Mouse (Mus musculus) urinary bladder, adult 18-20 months (tissue): ENCODE data around the gene Ntrk3.
A peak's percentile ranks its signal among the peaks of the same experiment; 100 is the strongest.

Experiments used
- DNase-seq, 2 experiments: peaks; one replicate each; pipeline ENCODE4 v3.0.0; 2022; ENCODE audit warnings: low spot score in 2 of 2, mixed read lengths in 2 of 2

The Ntrk3 gene

DNA sequence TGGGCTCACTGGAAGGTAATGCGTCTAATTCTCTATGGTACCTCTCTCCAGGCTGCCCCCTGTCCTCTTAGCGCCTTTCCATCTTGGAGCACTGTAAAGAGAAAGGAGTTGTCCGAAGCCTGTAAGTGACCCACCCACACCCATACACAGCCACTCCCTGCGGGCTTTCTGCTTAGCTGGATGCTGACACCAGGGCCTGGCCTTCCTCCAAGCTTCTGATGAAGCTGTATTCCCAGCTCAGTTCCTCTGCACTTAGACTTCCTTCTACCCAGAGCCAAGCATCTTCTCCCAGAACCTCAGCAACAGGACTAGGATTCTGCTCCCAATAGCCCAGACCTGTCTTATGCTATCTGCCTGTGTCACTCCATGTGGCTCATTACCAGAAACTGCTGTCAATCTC lies 114.1 kb downstream of the Ntrk3 start:
- no peak for DNase-seq

GRCm38 (mm10) chr7:78621115-78621514 lies 116.7 kb downstream of the Ntrk3 start:
- DNase-seq = no peak

DNA sequence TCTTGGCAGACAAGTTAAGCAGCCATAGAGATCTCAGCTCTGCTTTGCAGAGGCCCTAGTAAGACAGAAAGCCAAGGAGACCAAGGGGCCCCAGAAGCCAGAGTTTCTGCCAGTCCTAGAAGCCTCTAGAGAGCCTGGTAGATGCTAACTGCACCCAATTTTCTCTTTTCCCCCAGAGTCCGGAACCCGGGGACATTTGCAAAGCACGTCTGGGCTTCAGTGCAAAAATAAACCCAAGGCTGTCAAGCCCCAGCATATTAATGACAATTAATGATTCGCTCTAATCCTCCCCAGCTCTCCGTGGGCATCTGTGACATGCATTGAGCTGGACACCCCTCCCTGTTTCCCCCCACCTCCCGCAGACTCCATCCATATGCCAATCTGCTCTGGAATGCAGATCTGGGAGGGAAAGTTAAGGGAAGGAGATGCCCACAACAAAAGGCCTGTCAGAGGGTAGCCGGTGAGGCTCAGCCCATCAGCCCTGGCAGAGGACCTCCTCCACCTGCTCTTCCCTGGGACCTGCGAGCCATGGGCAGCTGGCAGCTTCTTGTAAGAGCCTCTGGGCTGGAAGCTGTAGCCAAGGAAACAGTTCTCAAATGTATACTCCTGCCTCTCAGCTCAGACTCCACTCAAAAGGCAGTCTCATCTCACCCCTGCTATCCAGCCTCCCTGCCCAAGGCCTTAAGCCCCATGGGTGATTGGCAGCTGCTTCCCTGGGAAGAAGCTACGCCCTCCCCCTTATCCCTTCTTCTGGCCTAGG lies 117.8 kb downstream of the Ntrk3 start:
- DNase-seq = no peak

- no peak for DNase-seq
These were observed 132.2 kb downstream of the Ntrk3 start for GRCm38 (mm10) chr7:78605538-78606130.

DNA sequence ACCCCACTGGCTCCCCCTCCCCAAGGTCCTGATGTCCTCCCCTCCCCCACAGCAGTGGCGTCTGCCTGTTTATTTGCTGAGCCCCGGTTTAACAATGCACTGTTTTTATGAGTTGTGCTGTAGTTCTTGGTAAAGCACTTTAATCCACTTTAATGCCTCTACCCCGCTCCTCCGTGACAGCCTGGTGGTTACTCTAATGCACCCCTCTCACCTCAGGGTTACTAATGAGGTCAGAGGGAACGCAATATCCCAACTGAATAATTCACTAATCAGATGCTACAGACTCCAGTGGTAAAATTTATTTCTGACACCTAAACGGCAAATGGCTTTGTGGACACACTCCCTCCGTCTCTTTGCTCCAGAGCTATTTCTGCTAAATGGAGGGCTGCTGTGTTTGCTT lies 133.9 kb downstream of the Ntrk3 start:
- DNase-seq = no peak

GRCm38 (mm10) chr7:78601851-78602250 lies 136.0 kb downstream of the Ntrk3 start:
- DNase-seq = no peak

DNA sequence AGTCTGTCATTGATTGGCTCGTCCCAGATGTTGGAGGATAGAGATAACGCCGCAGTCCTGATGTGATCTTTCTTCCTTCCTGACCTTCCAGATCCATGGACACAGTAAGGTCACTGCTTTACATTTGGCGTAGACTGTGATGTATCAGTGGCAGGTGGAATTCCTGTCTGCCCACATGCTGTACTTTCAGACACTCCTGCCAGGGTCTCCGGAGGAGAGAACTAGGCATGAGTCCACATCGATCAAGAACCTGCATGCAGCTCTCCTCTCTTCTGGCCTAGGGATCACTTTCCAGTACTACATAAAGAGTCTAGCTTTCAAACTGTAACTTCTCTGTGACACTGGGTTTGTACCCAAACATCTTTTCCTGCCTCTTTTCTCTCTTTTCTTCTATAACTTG lies 136.9 kb downstream of the Ntrk3 start:
- no peak for DNase-seq

GRCm38 (mm10) chr7:78599941-78600677 lies 137.7 kb downstream of the Ntrk3 start:
- no peak for DNase-seq

- DNase-seq = no peak
These were observed 139.7 kb downstream of the Ntrk3 start for GRCm38 (mm10) chr7:78598147-78598546.

GRCm38 (mm10) chr7:78597251-78598129 lies 140.3 kb downstream of the Ntrk3 start:
- DNase-seq = no peak

DNA sequence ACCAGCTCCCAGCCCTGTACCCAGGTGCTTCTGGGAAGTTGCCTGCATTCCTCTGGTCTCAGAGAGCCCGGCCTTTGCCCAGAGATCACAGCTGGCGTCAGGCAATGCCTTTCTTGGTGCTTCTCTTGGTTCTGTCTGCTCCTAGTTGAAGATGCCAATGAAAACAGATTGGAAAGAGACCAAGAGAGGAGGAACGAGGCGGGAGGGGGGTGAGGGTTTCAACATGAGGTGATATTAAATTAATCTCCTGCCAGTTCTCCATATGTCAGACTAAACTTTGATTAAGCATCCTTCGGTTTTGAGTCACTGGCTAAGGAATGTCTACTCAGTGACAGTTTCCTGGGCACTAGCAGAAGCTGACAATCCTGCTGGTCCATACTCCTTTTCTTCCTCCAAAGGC lies 141.3 kb downstream of the Ntrk3 start:
- no peak for DNase-seq

DNA sequence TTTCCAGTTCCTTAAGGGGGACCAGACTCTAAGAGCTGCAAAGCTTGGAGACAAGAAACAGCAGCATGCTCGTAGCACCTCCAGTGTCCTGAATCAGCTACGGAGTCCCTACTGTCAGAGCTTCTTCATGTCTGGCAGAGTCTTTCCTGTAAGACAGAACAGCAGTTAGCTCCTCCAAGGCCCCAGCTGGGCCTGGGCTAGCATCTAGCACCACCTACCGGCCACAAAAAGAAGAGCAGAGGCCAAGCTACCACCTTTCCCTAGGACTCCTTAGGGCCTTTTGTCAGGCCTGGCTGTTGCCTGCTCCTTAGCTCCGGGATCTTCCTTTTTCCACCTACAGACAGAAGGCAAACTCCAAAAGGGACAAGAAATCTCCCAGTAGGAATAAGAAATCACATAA lies 141.9 kb downstream of the Ntrk3 start:
- DNase-seq = peak; percentile 30 to 31

DNA sequence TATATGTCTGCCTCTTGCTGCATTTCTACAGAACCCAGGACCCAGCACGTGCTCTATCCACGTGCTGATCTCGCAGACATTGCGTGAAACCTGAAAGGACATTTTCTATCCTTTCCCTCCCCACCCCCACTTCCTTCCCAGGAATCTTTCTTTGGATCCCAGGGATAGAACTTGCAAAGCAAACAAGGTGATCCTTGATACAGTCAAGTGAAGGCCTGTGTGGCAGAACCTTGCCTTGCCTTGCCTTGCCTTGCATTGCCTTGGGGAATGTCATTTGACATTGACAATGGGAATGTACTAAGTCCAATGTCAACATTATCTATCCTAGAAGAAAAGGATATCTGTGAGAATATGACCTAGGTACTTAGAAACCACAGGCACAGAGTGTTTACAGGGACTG lies 144.9 kb downstream of the Ntrk3 start:
- DNase-seq = no peak

- DNase-seq = no peak
These were observed 145.6 kb downstream of the Ntrk3 start for GRCm38 (mm10) chr7:78592172-78592571.

GRCm38 (mm10) chr7:78589766-78590165 lies 148.0 kb downstream of the Ntrk3 start:
- DNase-seq = no peak

GRCm38 (mm10) chr7:78586800-78587199 lies 151.0 kb downstream of the Ntrk3 start:
- no peak for DNase-seq

- DNase-seq = no peak
These were observed 151.9 kb downstream of the Ntrk3 start for GRCm38 (mm10) chr7:78585960-78586359.

GRCm38 (mm10) chr7:78584936-78585335 lies 152.9 kb downstream of the Ntrk3 start:
- no peak for DNase-seq

DNA sequence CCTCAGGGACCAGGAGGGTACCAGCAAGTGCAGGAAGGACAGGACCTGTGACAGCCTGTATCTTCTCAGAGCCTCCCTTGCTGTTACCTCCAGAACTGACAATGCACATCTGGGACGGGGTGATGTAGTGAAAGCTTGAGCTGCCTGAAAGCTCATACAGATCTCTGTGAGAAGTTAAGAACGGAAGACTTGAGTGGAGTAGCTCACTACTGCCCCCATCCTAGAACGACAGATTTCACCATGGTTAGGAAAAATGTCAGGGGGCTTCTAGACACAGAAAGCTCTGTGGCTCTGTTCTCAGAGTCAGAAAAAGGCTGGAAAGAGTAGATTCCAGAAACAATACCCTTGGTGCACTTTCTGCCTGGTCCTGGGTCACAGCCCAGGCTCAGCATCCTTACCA lies 153.3 kb downstream of the Ntrk3 start:
- no peak for DNase-seq

GRCm38 (mm10) chr7:78583678-78584077 lies 154.1 kb downstream of the Ntrk3 start:
- no peak for DNase-seq

GRCm38 (mm10) chr7:78581341-78581740 lies 156.5 kb downstream of the Ntrk3 start:
- no peak for DNase-seq
